Mouse (Mus musculus): ENCODE measurements at regions not wholly inside any gene's neighbourhood (a gene's known extent, or its start where the extent isn't known, plus 50 kb on each side); places are given as distances from the start of the nearest gene placed in this dataset.
A peak's percentile ranks its signal among the peaks of the same experiment; 100 is the strongest.

GRCm38 (mm10) chr2:109554644-109555043 lies 119.9 kb upstream of the Bdnf start:
- no peak overlapping the region for H3K27ac ChIP-seq (ENCODE audit: low read length)
- H3K9me3 ChIP-seq (replicated peaks; ENCODE audit: control insufficient read depth, low read length): no peaks in the 10 kb centered on the region
- H3K36me3 ChIP-seq (ENCODE audit: control insufficient read depth, insufficient read depth): no peaks in the 10 kb centered on the region
- H3K4me3 ChIP-seq (ENCODE audit: low read length): no peak overlapping the region
- ATAC-seq (replicated peaks; ENCODE audit: extremely low read depth, insufficient read depth, low FRiP score): peak; percentile 58; the same call in 1 of the 2 replicates
- no peaks in the 10 kb centered on the region for H3K27me3 ChIP-seq (ENCODE audit: control insufficient read depth, insufficient read depth, low read length)
- H3K4me2 ChIP-seq (ENCODE audit: low read depth, low read length): no peak overlapping the region
- no peak overlapping the region for H3K9ac ChIP-seq (ENCODE audit: low read length)
- no peaks in the 10 kb centered on the region for H3K4me1 ChIP-seq (ENCODE audit: control insufficient read depth, insufficient read depth, low read length)
- 61% methylated on average over 6 of the region's 6 CpGs for WGBS

DNA sequence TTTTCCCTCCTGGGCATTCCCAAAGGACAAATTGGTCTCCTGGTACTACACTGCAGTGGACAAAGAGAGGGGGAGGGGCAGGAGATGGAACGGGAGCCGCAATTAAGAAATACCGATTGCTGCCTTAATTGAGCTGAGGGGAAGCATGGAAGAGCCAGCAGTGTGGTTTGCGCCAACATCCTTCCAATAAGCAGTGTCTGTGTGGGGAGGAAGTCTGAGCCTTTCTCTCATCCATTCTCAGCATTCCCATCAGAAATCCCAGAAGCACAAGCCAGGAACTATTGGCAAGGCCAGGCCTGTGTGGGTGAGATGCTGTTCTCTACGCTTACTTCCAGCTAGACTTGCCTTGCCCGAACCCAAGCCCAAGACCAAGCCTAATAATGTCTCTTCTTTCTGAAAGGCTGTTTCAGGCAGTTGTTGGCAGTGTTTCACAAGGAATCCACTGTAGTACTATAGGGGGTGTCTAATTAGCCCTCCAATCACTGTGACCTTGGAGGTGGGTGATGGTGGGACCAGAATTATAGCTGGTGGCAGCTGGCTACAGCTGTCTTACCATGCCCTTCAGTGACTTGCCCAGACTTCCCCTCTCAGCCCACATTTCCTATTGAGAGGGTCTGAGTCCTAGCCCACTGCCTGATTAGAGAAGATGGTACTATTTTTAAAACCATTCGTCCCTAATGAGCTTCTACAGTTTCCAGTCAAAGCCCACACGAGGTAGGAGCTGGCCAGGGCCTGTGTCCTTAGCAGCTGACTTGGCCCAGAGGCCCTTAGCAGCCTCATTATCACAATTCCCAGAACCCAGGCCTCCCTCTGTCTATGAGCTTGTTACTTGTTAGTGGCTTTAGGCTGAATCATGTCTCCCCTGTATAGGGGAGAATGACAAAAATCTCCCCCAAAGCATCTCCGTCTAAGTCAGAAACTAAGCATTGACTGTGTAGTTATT lies 115.1 kb upstream of the Bdnf start:
- H3K9me3 ChIP-seq (replicated peaks; ENCODE audit: control insufficient read depth, low read length): no peaks in the 10 kb centered on the region
- H3K27ac ChIP-seq (ENCODE audit: low read length): no peak overlapping the region
- no peak overlapping the region for H3K4me3 ChIP-seq (ENCODE audit: low read length)
- ATAC-seq (replicated peaks; ENCODE audit: extremely low read depth, insufficient read depth, low FRiP score): no peak
- H3K36me3 ChIP-seq (ENCODE audit: control insufficient read depth, insufficient read depth): no peaks in the 10 kb centered on the region
- H3K9ac ChIP-seq (ENCODE audit: low read length): no peak overlapping the region
- no peak overlapping the region for H3K4me2 ChIP-seq (ENCODE audit: low read depth, low read length)
- H3K4me1 ChIP-seq (ENCODE audit: control insufficient read depth, insufficient read depth, low read length): no peaks in the 10 kb centered on the region
- no peaks in the 10 kb centered on the region for H3K27me3 ChIP-seq (ENCODE audit: control insufficient read depth, insufficient read depth, low read length)
- WGBS: 73% methylated on average over 9 of the region's 9 CpGs

- Histone ChIP-seq H3K9ac (ENCODE audit: low read length) (no peak overlapping the region), H3K27ac (ENCODE audit: low read length) (no peak overlapping the region), H3K4me3 (ENCODE audit: low read length) (no peak overlapping the region), H3K27me3 (ENCODE audit: control insufficient read depth, insufficient read depth, low read length) (no peaks in the 10 kb centered on the region), H3K4me2 (ENCODE audit: low read depth, low read length) (no peak overlapping the region), H3K4me1 (ENCODE audit: control insufficient read depth, insufficient read depth, low read length) (no peaks in the 10 kb centered on the region), H3K36me3 (ENCODE audit: control insufficient read depth, insufficient read depth) (no peaks in the 10 kb centered on the region), H3K9me3 (replicated peaks; ENCODE audit: control insufficient read depth, low read length) (no peaks in the 10 kb centered on the region)
- ATAC-seq (replicated peaks; ENCODE audit: extremely low read depth, insufficient read depth, low FRiP score): no peak
- WGBS: 68% methylated on average over 3 of the region's 3 CpGs
Observed at GRCm38 (mm10) chr2:109562996-109563395, 111.5 kb upstream of the Bdnf start.

DNA sequence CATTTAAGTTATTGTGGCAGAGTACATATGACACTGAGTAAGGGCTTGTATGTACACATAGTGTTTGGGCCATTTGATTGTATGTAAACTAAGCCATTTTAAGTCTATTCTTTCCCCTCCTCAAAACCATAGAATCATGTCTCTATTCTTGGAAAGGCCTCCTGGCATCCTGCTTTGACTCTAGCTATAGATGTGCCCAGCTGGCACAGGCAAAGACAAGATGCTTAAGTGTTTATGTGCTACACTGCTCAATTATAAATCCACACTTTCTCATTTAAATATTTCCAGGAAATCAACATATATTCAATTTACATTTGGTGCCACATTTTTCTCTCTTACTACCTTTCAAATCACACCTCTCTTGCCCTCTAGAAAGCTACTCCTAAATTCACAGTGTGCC lies 97.6 kb upstream of the Bdnf start:
- Histone ChIP-seq H3K27me3 (ENCODE audit: control insufficient read depth, insufficient read depth, low read length) (no peaks in the 10 kb centered on the region), H3K9me3 (replicated peaks; ENCODE audit: control insufficient read depth, low read length) (no peaks in the 10 kb centered on the region), H3K36me3 (ENCODE audit: control insufficient read depth, insufficient read depth) (no peaks in the 10 kb centered on the region), H3K27ac (ENCODE audit: low read length) (no peak overlapping the region), H3K4me3 (ENCODE audit: low read length) (no peak overlapping the region), H3K9ac (ENCODE audit: low read length) (no peak overlapping the region), H3K4me2 (ENCODE audit: low read depth, low read length) (no peak overlapping the region), H3K4me1 (ENCODE audit: control insufficient read depth, insufficient read depth, low read length) (peaks cover 8% of the 10 kb centered on the region)
- no peak for ATAC-seq (replicated peaks; ENCODE audit: extremely low read depth, insufficient read depth, low FRiP score)

- 5% methylated on average over 6 of the region's 6 CpGs for WGBS
- Histone ChIP-seq H3K36me3 (ENCODE audit: control insufficient read depth, insufficient read depth) (no peaks in the 10 kb centered on the region), H3K4me1 (ENCODE audit: control insufficient read depth, insufficient read depth, low read length) (peaks cover 8% of the 10 kb centered on the region), H3K4me2 (ENCODE audit: low read depth, low read length) (peak overlapping the region; percentile 50), H3K9ac (ENCODE audit: low read length) (peak overlapping the region; percentile 43; the same call in 1 of the 2 replicates), H3K27ac (ENCODE audit: low read length) (no peak overlapping the region), H3K27me3 (ENCODE audit: control insufficient read depth, insufficient read depth, low read length) (no peaks in the 10 kb centered on the region), H3K4me3 (ENCODE audit: low read length) (peak overlapping the region; percentile 19; the same call in 1 of the 2 replicates), H3K9me3 (replicated peaks; ENCODE audit: control insufficient read depth, low read length) (no peaks in the 10 kb centered on the region)
- ATAC-seq (replicated peaks; ENCODE audit: extremely low read depth, insufficient read depth, low FRiP score): peak; percentile 41; the same call in 1 of the 2 replicates
Observed at GRCm38 (mm10) chr2:109578870-109579310, 95.6 kb upstream of the Bdnf start.

- no peaks in the 10 kb centered on the region for H3K9me3 ChIP-seq (replicated peaks; ENCODE audit: control insufficient read depth, low read length)
- no peak for ATAC-seq (replicated peaks; ENCODE audit: extremely low read depth, insufficient read depth, low FRiP score)
- H3K9ac ChIP-seq (ENCODE audit: low read length): no peak overlapping the region
- no peaks in the 10 kb centered on the region for H3K4me1 ChIP-seq (ENCODE audit: control insufficient read depth, insufficient read depth, low read length)
- WGBS: 85% methylated on average over 9 of the region's 9 CpGs
- no peaks in the 10 kb centered on the region for H3K27me3 ChIP-seq (ENCODE audit: control insufficient read depth, insufficient read depth, low read length)
- H3K36me3 ChIP-seq (ENCODE audit: control insufficient read depth, insufficient read depth): no peaks in the 10 kb centered on the region
- H3K4me2 ChIP-seq (ENCODE audit: low read depth, low read length): no peak overlapping the region
- no peak overlapping the region for H3K27ac ChIP-seq (ENCODE audit: low read length)
- H3K4me3 ChIP-seq (ENCODE audit: low read length): no peak overlapping the region
Observed at GRCm38 (mm10) chr2:109618341-109619058, 56.0 kb upstream of the Bdnf start.

DNA sequence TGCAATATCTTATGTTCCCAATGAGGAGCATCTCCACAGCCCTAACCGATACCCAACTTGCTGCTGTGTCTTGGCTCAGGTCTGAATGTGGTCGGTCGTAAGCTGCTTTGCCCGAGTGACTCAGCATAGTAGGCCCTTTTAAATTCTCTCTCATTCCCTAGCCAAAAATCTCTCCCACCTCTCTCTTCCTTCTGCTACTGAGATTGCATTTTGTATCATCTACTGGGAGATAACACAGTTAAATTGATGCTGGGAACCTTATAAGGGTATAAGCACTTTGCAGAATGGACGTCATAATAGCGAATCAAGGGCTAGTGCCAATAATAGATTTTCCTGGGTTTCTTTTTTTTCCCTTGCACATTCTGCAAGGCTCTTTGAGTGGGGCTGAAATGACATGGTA lies 54.8 kb upstream of the Bdnf start:
- H3K4me1 ChIP-seq (ENCODE audit: control insufficient read depth, insufficient read depth, low read length): no peaks in the 10 kb centered on the region
- H3K9ac ChIP-seq (ENCODE audit: low read length): no peak overlapping the region
- no peak overlapping the region for H3K4me3 ChIP-seq (ENCODE audit: low read length)
- no peaks in the 10 kb centered on the region for H3K9me3 ChIP-seq (replicated peaks; ENCODE audit: control insufficient read depth, low read length)
- no peak overlapping the region for H3K4me2 ChIP-seq (ENCODE audit: low read depth, low read length)
- 79% methylated on average over 6 of the region's 6 CpGs for WGBS
- H3K36me3 ChIP-seq (ENCODE audit: control insufficient read depth, insufficient read depth): no peaks in the 10 kb centered on the region
- no peaks in the 10 kb centered on the region for H3K27me3 ChIP-seq (ENCODE audit: control insufficient read depth, insufficient read depth, low read length)
- no peak overlapping the region for H3K27ac ChIP-seq (ENCODE audit: low read length)
- ATAC-seq (replicated peaks; ENCODE audit: extremely low read depth, insufficient read depth, low FRiP score): no peak

GRCm38 (mm10) chr2:109621595-109621994 lies 52.9 kb upstream of the Bdnf start:
- whole genome bisulfite sequencing: 68% methylated on average over 9 of the region's 9 CpGs
- no peaks in the 10 kb centered on the region for H3K36me3 ChIP-seq (ENCODE audit: control insufficient read depth, insufficient read depth)

More at GRCm38 (mm10) chr2:109621595-109621994, 52.9 kb upstream of the Bdnf start:
- no peak overlapping the region for H3K9ac ChIP-seq (ENCODE audit: low read length)
- H3K4me2 ChIP-seq (ENCODE audit: low read depth, low read length): no peak overlapping the region
- no peaks in the 10 kb centered on the region for H3K4me1 ChIP-seq (ENCODE audit: control insufficient read depth, insufficient read depth, low read length)
- no peaks in the 10 kb centered on the region for H3K9me3 ChIP-seq (replicated peaks; ENCODE audit: control insufficient read depth, low read length)
- no peak overlapping the region for H3K27ac ChIP-seq (ENCODE audit: low read length)
- no peak overlapping the region for H3K4me3 ChIP-seq (ENCODE audit: low read length)
- no peak for ATAC-seq (replicated peaks; ENCODE audit: extremely low read depth, insufficient read depth, low FRiP score)
- no peaks in the 10 kb centered on the region for H3K27me3 ChIP-seq (ENCODE audit: control insufficient read depth, insufficient read depth, low read length)

All from heart, embryonic 16.5 days (tissue).